Mouse (Mus musculus) adrenal gland, postnatal 36 days (tissue): ENCODE measurements around the gene Mdh1b. TPM values are rescaled to one million over a fixed set of nuclear protein-coding genes. Genes with fewer than 3 reads are reported as not detected.

Experiments
- DNase-seq, 2 experiments: peaks; one replicate each; pipeline ENCODE4 v3.0.0; 2021; ENCODE audit warnings: mixed read lengths in 1 of 2
- long read RNA-seq, 2 experiments: library from polyadenylated mRNA; stranded (forward); transcript quantifications; one replicate each; pipeline ENCODE4 v2.0.0; 2021; ENCODE audit warnings: borderline sequencing depth in 2 of 2
- total RNA-seq, 2 experiments: library from RNA; stranded (reverse); gene quantifications; 2 replicates each; pipeline ENCODE4 v1.2.3; 2021

Mdh1b gene
- not detected for total RNA-seq
- long read RNA-seq, experiment 1, result 0 reads
- long read RNA-seq, experiment 2, result 0 reads

GRCm38 (mm10) chr1:63730240-63730771 is at the start of gene Mdh1b, which contains the start of gene Fastkd2:
Mdh1b (minus strand) TSS chr1:63730318.
Fastkd2 (plus strand) TSS chr1:63730614.
- DNase-seq, result peak; percentile 89 to 90

GRCm38 (mm10) chr1:63776902-63777630 is 46.9 kb upstream of the Mdh1b start:
- no peak for DNase-seq

GRCm38 (mm10) chr1:63776396-63776795 is 46.3 kb upstream of the Mdh1b start:
- no peak for DNase-seq

GRCm38 (mm10) chr1:63770309-63770708 is 40.2 kb upstream of the Mdh1b start:
- DNase-seq, result no peak

GRCm38 (mm10) chr1:63769167-63769566 is 39.0 kb upstream of the Mdh1b start, which contains the start of gene 4933402D24Rik:
4933402D24Rik (minus strand) TSS chr1:63769267.
- DNase-seq, result no peak

GRCm38 (mm10) chr1:63768112-63768511 is 38.0 kb upstream of the Mdh1b start:
- DNase-seq, result no peak

GRCm38 (mm10) chr1:63764395-63764794 is 34.3 kb upstream of the Mdh1b start:
- no peak for DNase-seq

- DNase-seq, result no peak
Measured at GRCm38 (mm10) chr1:63763881-63764386, 33.8 kb upstream of the Mdh1b start.

- DNase-seq, result peak; percentile 30 to 51
Measured at GRCm38 (mm10) chr1:63763212-63763694, 33.1 kb upstream of the Mdh1b start.

- DNase-seq, result no peak
Measured at GRCm38 (mm10) chr1:63756005-63756404, 25.9 kb upstream of the Mdh1b start.

GRCm38 (mm10) chr1:63729796-63730195 is 322 bp downstream of the Mdh1b start:
- DNase-seq, result peak; percentile 1

- DNase-seq, result no peak
Measured at GRCm38 (mm10) chr1:63720161-63720560, 10.0 kb downstream of the Mdh1b start.

GRCm38 (mm10) chr1:63708876-63709275 is 21.2 kb downstream of the Mdh1b start:
- DNase-seq, result no peak

- peak in 1 of 2 experiments; percentile 3 for DNase-seq
Measured at GRCm38 (mm10) chr1:63705733-63706132, 24.4 kb downstream of the Mdh1b start.

GRCm38 (mm10) chr1:63696861-63697260 is 33.3 kb downstream of the Mdh1b start:
- no peak for DNase-seq

GRCm38 (mm10) chr1:63686827-63687226 is 43.3 kb downstream of the Mdh1b start, which contains the start of gene Dytn:
Dytn (minus strand) TSS chr1:63686927.
- DNase-seq, result no peak

- no peak for DNase-seq
Measured at GRCm38 (mm10) chr1:63675975-63676374, 54.1 kb downstream of the Mdh1b start.

- DNase-seq, result no peak
Measured at GRCm38 (mm10) chr1:63668852-63669160, 61.3 kb downstream of the Mdh1b start.

- peak in 1 of 2 experiments; percentile 3 for DNase-seq
Measured at GRCm38 (mm10) chr1:63667949-63668851, 61.9 kb downstream of the Mdh1b start.

- no peak for DNase-seq
Measured at GRCm38 (mm10) chr1:63667201-63667948, 62.7 kb downstream of the Mdh1b start.

- DNase-seq, result no peak
Measured at GRCm38 (mm10) chr1:63666089-63666488, 64.0 kb downstream of the Mdh1b start.
